Mouse (Mus musculus): ENCODE results near the gene Olfr1291-ps1.

Olfr1291-ps1 gene

GRCm38 (mm10) chr2:111496880-111497279 is at the start of gene Olfr1291-ps1:
TSS of gene Olfr1291-ps1 (plus strand) at chr2:111497180.
- no peak for DNase-seq (ENCODE audit: low read depth, low spot score)

- DNase-seq (ENCODE audit: low read depth, low spot score) = no peak
Observed at GRCm38 (mm10) chr2:111448842-111449241, 48.1 kb upstream of the Olfr1291-ps1 start, which contains the start of gene Olfr1287. TSS of gene Olfr1287 (plus strand) at chr2:111449142.

GRCm38 (mm10) chr2:111473801-111474200 is 23.2 kb upstream of the Olfr1291-ps1 start, which contains the start of gene Olfr1288:
TSS of gene Olfr1288 (plus strand) at chr2:111474101.
- DNase-seq (ENCODE audit: low read depth, low spot score) = no peak

DNA sequence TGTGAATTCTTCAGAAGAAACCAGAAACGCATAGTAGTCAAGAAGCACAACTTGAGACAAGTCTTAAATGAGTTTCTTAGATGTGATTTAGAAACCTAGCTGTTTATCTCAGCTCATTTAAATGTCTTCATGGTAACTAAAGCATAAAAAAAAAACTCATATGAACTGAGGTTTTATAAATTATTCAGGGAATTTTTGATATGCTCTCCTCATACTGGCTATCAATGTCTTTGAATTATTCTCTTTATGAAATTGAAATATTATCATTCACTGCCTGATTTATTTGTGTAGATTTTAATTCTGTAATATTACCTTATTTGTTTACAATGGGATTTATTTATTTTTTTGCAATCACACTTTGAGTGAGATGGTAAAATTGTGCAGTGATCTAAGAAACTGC is 16.5 kb upstream of the Olfr1291-ps1 start, which contains the start of gene Olfr1289:
Gene Olfr1289 (plus strand): TSS at position 301 of the 400 bp plus-strand sequence.
- no peak for DNase-seq (ENCODE audit: low read depth, low spot score)

GRCm38 (mm10) chr2:111493729-111494128 is 3.3 kb upstream of the Olfr1291-ps1 start, which contains the start of gene Olfr1290:
TSS of gene Olfr1290 (minus strand) at chr2:111493829.
- no peak for DNase-seq (ENCODE audit: low read depth, low spot score)

DNA sequence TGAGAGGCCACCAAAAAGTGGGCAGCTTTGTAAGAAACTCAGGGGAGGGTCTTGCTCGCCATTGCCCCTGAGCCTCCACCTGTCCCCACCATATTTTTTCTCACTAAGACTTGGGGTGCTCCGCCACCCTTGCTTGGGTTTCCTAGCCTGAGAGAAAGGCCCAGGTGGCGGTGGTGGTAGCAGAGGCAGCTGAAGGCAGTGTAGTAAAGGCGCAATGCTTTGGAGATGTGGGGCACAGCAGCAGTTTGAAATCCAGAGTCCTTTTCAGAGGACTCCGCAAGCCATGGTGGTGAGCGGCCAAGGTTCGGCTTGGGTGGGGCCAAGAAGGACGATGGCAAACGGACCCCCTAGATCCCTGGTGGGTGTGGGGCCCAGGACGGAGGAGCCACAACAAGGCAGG is 20.5 kb downstream of the Olfr1291-ps1 start:
- DNase-seq (ENCODE audit: low read depth, low spot score) = no peak

GRCm38 (mm10) chr2:111524903-111525302 is 27.9 kb downstream of the Olfr1291-ps1 start, which contains the start of gene Olfr1293-ps:
TSS of gene Olfr1293-ps (plus strand) at chr2:111525203.
- no peak for DNase-seq (ENCODE audit: low read depth, low spot score)

DNA sequence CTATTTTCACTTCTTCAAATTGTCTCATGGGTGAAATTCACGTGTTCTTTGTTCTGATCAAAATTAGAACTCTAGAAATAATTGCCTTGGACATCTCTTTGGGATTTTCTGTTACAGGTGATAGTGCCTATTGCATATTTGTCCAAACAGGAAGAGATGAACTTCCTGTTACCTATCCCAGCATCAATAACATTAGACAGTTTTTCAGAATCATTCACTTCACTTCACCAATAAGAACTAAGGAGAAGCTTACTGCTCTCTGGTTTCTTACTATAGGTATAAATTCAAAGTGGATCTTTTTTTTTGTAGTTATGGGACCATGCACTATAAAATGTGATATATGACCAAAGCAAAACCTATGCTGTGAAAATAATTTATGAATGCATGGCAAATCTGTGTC is 43.2 kb downstream of the Olfr1291-ps1 start, which contains the start of gene Olfr1294:
Gene Olfr1294 (minus strand): TSS at position 101 of the 400 bp plus-strand sequence.
- no peak for DNase-seq (ENCODE audit: low read depth, low spot score)
